Mouse (Mus musculus): ENCODE data around the gene Mgll.

DNA sequence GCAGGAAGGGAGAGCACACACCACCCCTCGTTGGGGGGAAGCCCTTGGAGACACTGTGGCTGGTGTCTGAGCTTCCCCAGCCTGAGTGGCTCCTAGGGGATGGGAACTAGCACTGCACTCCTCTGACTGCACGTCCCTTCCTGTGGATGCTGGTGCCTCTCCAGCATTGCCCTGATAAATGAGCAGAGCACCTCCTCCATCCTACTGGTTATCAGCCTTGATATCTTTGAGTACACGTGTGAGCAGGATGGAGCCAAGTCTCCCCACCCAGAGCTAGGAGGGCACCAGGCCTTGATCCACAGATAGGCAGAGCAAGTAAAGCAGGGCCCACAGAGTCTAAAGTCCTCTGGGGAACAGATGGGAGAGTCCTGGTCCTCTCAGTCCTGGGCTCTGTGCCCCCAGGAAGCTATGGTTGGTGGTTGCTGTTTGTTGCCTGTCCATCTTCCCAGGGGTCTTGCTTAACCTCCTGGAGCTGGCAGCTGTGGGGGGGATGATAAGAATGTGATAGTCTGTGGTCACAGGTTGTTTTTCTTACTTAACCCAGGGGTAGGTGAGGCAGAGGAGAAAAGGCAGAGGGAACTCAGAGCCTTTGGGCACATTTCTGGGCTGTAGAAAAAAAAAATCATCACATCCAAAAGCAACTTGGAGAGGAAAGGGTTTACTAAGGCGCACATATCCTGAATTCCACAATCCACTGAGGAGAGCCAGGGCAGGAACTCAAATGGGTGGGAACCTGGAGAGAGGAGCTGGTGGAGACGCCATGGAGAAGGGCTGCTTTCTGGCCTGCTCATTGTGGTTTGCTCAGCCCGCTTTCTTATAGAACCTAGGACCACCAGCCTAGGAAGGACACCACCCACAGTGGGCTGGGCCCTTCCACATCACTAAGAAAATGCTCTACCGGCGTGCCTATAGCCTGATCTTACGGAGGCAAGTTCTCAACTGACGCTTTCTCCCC lies 34.6 kb downstream of the Mgll start:
- TF ChIP-seq CTCF (IDR thresholded peaks at IDR 0.05; ENCODE audit: insufficient read depth, low read length) (0 out of 2 replicates have a peak, but pooled peaks have one; percentile 17), POLR2A (IDR thresholded peaks at IDR 0.05; ENCODE audit: borderline replicate concordance, extremely low read depth, low read depth, low read length) (0 out of 2 replicates have a peak, but pooled peaks have one; percentile 5)

Data from lung, adult 2 months (tissue).